ENCODE assay signal across 9 mouse cellular contexts in the genomic region with DNA sequence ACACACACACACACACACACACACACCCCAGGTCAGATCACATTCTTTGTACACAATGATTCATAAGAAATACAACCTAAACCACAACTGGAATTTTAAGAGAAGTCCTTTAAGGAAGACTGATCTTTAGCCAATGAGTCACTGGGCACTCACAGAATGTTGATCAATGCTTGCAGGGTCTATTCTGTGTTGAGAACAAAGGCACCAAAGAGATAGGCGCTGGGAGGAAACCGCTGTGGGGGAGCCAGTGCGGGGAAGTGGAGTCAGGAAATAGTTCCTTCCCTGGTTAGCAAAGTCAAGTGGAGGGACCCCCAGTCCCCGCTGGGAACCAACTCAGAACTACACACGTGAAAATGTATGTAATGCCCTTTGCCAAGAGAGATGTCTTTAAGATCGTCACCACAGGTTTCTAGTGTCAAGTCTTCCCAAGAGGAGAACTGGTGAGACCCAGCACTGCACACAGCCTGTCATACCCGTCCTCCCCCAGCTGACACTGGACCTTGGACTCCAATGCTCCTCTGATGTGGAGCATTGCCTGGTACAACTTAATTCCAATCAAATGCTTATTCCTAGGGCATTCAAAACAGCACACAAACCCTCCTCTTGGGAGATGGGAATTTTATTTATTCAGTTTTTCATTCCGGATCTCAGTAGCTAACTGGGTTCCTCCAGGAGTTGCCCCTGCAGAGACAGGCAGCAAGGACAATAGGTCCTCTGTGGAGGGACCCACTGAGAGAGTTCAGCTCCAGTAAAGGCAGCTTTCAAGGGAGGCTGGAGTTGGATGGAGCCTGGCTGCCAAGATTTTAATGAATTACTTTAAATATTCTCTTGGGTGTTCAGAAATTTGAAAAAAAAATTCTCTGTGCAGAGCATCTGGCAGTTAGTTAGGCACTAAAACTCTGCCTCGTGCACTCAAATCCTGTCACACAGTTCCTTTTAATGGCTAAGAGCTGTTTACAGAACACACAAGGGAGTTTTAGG. TPM values are rescaled to one million over a fixed set of nuclear protein-coding genes. Genes with fewer than 3 reads are reported as not detected.
DNase-seq lines count a peak whose midpoint lies in the region; ATAC-seq and TF ChIP-seq lines count a peak whose summit lies in the region.
"Had no signal": no experiment of that assay in that cellular context is flagged by ENCODE, and none has a peak within 500 bp of the region (broad histone marks: within the 10 kb centered on the region; RNA-seq: fewer than 3 reads in every experiment).

No protein-coding gene starts in this region.

- H3K9ac ChIP-seq in hindbrain, embryonic 12.5 days, result no peak overlapping the region
- no peak overlapping the region for H3K9ac ChIP-seq in midbrain, embryonic 16.5 days (ENCODE audit: low read depth, low read length)
- H3K9ac ChIP-seq: heart, embryonic 13.5 days had no signal

- DNase-seq in layer of hippocampus, adult 2 months (ENCODE audit: low spot score in 2 of 2), result no peak
- no peak for DNase-seq in layer of hippocampus, postnatal 10 days (ENCODE audit: low spot score in 2 of 2)
- peak; percentile 16 for DNase-seq in embryo, embryonic 10 days (ENCODE audit: low spot score)
- no peak for DNase-seq in lung, postnatal 36 days
- no peak for DNase-seq in heart, adult 8-10 months (ENCODE audit: low spot score)

- H3K27me3 ChIP-seq in hindbrain, embryonic 12.5 days, result no peaks in the 10 kb centered on the region
- no peaks in the 10 kb centered on the region for H3K27me3 ChIP-seq in midbrain, embryonic 16.5 days (ENCODE audit: control insufficient read depth, insufficient read depth, low read depth, low read length)
- H3K27me3 ChIP-seq: heart, embryonic 13.5 days had no signal

- H3K4me1 ChIP-seq in hindbrain, embryonic 12.5 days, result peaks cover 17% of the 10 kb centered on the region
- peaks cover 7% of the 10 kb centered on the region for H3K4me1 ChIP-seq in midbrain, embryonic 16.5 days (ENCODE audit: control insufficient read depth, insufficient read depth, low read length)

- no peak for ATAC-seq in hindbrain, embryonic 12.5 days (ENCODE audit: low FRiP score)
- ATAC-seq in midbrain, embryonic 16.5 days, result peak; percentile 64; the same call in 1 of the 2 replicates
- no peak for ATAC-seq in megakaryocyte, adult 5-6 weeks (ENCODE audit: poor library complexity, severe bottlenecking)

- peak overlapping the region; percentile 67 for H3K27ac ChIP-seq in layer of hippocampus, adult 2 months
- peak overlapping the region; percentile 60 for H3K27ac ChIP-seq in hindbrain, embryonic 12.5 days
- H3K27ac ChIP-seq in midbrain, embryonic 16.5 days (ENCODE audit: low read length), result peak overlapping the region; percentile 54
- H3K27ac ChIP-seq: heart, embryonic 13.5 days had no signal

- 16% methylated on average over 9 of the region's 9 CpGs for WGBS in hindbrain, embryonic 12.5 days
- 17% methylated on average over 9 of the region's 9 CpGs for WGBS in midbrain, embryonic 16.5 days

- TF ChIP-seq CTCF in layer of hippocampus, adult 2 months (conservative IDR thresholded peaks at IDR 0.05), result no peak

- 0 out of 2 replicates have a peak overlapping the region, but pooled peaks have one; percentile 6 for H3K4me2 ChIP-seq in hindbrain, embryonic 12.5 days (replicated peaks)
- no peak overlapping the region; the same call in 1 of the 2 replicates for H3K4me2 ChIP-seq in midbrain, embryonic 16.5 days (ENCODE audit: low read length)
- H3K4me2 ChIP-seq: heart, embryonic 13.5 days had no signal

- peaks cover 7% of the 10 kb centered on the region; the same call in 1 of the 2 replicates for H3K9me3 ChIP-seq in hindbrain, embryonic 12.5 days (replicated peaks)
- 0 out of 2 replicates have a peak, but pooled peaks cover 4% of the 10 kb centered on the region for H3K9me3 ChIP-seq in midbrain, embryonic 16.5 days (replicated peaks; ENCODE audit: control insufficient read depth, low read length, poor library complexity, severe bottlenecking)

- no peaks in the 10 kb centered on the region for H3K36me3 ChIP-seq in hindbrain, embryonic 12.5 days
- no peaks in the 10 kb centered on the region for H3K36me3 ChIP-seq in midbrain, embryonic 16.5 days (ENCODE audit: control insufficient read depth, insufficient read depth, low read length)
- H3K36me3 ChIP-seq: heart, embryonic 13.5 days had no signal

- H3K4me3 ChIP-seq in layer of hippocampus, adult 2 months, result no peak overlapping the region
- H3K4me3 ChIP-seq in hindbrain, embryonic 12.5 days, result no peak overlapping the region
- no peak overlapping the region for H3K4me3 ChIP-seq in midbrain, embryonic 16.5 days (ENCODE audit: low read depth, low read length)
- H3K4me3 ChIP-seq: heart, embryonic 13.5 days had no signal

RNA-seq across cellular contexts. Expression of gene Gsap, which starts 10.6 kb away (rescaled TPM):
- total RNA-seq in layer of hippocampus, adult 2 months (2021), result 1 to 10 TPM; 7.3 to 9.0 TPM
- total RNA-seq in layer of hippocampus, postnatal 10 days (2021), result 10 to 100 TPM; 11.6 to 13.0 TPM
- 3.8 and 4.0 TPM in 2 replicates for polyA plus RNA-seq in hindbrain, embryonic 12.5 days (2016; fragmentation: Nextera tagmentation; extraction: Ambion mirVana)
- polyA plus RNA-seq in midbrain, embryonic 16.5 days (2015; fragmentation: Nextera tagmentation; extraction: Ambion mirVana), result 10.6 and 12.4 TPM in 2 replicates
- 38.0 and 40.0 TPM in 2 replicates for total RNA-seq in megakaryocyte, adult 5-6 weeks (2015)
- 41.5 and 45.3 TPM in 2 replicates for total RNA-seq in megakaryocyte, adult 5-6 weeks (2017)
- total RNA-seq in heart, adult 8-10 months (2022), result 1 to 10 TPM; 3.9 to 6.5 (median 4.2) TPM
